Mouse (Mus musculus): ENCODE results near the gene Rundc3a. TPM values are rescaled to one million over a fixed set of nuclear protein-coding genes. Genes with fewer than 3 reads are reported as not detected.

The Rundc3a gene
- polyA plus RNA-seq, 1 experiment from 2014 or later, result 161 TPM

GRCm38 (mm10) chr11:102396671-102397141 is 3.5 kb downstream of the Rundc3a start:
- no peak for ATAC-seq (ENCODE audit: low read depth)
- H3K27me3 ChIP-seq, result peaks cover 19% of the 10 kb centered on the region
- no peaks in the 10 kb centered on the region for H3K9me3 ChIP-seq
- peak overlapping the region; percentile 96 for H3K9ac ChIP-seq
- H3K4me1 ChIP-seq (replicated peaks), result peaks cover 88% of the 10 kb centered on the region
- peak overlapping the region; percentile 84 for H3K4me3 ChIP-seq
- H3K36me3 ChIP-seq, result peaks cover 35% of the 10 kb centered on the region
- H3K27ac ChIP-seq (replicated peaks), result peak overlapping the region; percentile 98
- WGBS, result 64% methylated on average over 7 of the region's 7 CpGs
- peak overlapping the region; percentile 99 for H3K4me2 ChIP-seq

DNA sequence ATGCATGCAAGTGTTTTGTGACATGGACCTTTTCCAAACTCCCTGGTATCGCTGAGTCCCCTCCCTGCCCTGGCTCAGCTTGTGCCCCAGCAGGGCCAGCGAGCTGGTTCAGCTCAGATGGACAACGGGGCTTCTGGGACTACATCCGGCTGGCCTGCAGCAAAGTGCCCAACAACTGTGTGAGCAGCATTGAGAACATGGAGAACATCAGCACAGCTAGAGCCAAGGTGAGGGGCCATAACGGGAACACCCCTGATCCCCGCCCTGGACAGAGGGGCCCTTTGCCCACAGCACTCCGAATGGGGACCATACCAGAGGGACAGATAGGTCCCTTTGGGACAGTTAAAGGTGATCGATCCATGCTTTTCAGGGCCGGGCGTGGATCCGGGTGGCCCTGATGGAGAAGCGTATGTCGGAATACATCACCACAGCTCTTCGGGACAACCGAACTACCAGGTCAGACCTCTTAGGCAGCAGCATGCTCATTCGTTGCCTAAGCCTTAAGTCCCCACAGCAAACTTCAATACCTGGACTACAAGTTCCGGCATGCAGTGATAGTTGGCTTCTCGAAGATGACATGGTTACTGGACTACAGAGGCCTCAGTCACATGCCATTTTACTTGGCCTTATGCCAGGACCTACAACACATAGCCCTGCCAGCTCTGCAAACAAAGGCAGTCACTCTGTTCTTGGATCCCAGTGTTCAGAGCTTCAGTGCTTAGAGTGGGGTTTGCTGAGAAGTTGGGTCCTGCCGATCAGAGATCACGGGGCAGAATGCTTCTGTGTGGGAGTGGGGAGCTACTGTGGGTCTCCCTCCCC is 5.0 kb downstream of the Rundc3a start:
- Histone ChIP-seq H3K4me3 (no peak overlapping the region), H3K9ac (peak overlapping the region; percentile 44; the same call in 1 of the 2 replicates), H3K4me1 (replicated peaks) (peaks cover 91% of the 10 kb centered on the region), H3K9me3 (no peaks in the 10 kb centered on the region), H3K36me3 (peaks cover 50% of the 10 kb centered on the region), H3K27ac (replicated peaks) (peak overlapping the region; percentile 4; the same call in 1 of the 2 replicates), H3K27me3 (peaks cover 19% of the 10 kb centered on the region), H3K4me2 (peak overlapping the region; percentile 99; the same call in 1 of the 2 replicates)
- 80% methylated on average over 20 of the region's 20 CpGs for WGBS
- ATAC-seq (ENCODE audit: low read depth), result no peak

- Histone ChIP-seq H3K4me1 (replicated peaks) (peaks cover 86% of the 10 kb centered on the region), H3K9ac (peak overlapping the region; percentile 44; the same call in 1 of the 2 replicates), H3K36me3 (peaks cover 59% of the 10 kb centered on the region), H3K4me3 (no peak overlapping the region), H3K27ac (replicated peaks) (no peak overlapping the region; the same call in 1 of the 2 replicates), H3K9me3 (no peaks in the 10 kb centered on the region), H3K4me2 (peak overlapping the region; percentile 32), H3K27me3 (peaks cover 19% of the 10 kb centered on the region)
- no peak for ATAC-seq (ENCODE audit: low read depth)
- 15% methylated on average over 15 of the region's 15 CpGs for whole genome bisulfite sequencing
Observed at GRCm38 (mm10) chr11:102399107-102399506, 5.9 kb downstream of the Rundc3a start.

DNA sequence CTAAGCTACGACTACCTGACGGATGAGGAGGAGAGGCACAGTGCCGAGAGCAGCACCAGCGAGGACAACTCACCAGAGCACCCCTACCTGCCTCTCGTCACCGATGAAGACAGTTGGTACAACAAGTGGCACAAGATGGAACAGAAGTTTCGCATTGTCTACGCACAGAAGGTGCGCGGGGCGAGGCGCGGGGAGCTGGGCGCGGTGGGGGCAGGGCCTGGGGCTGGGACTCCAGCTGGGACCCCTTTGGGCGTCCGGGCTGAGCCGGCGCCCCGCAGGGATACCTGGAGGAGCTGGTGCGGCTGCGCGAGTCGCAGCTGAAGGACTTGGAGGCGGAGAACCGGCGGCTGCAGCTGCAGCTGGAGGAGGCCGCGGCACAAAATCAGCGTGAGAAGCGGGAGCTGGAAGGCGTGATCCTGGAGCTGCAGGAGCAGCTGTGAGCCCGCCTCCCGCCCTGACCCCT is 6.4 kb downstream of the Rundc3a start:
- Histone ChIP-seq H3K9ac (peak overlapping the region; percentile 44), H3K4me2 (peak overlapping the region; percentile 32)
- 3% methylated on average over 34 of the region's 34 CpGs for WGBS

DNA sequence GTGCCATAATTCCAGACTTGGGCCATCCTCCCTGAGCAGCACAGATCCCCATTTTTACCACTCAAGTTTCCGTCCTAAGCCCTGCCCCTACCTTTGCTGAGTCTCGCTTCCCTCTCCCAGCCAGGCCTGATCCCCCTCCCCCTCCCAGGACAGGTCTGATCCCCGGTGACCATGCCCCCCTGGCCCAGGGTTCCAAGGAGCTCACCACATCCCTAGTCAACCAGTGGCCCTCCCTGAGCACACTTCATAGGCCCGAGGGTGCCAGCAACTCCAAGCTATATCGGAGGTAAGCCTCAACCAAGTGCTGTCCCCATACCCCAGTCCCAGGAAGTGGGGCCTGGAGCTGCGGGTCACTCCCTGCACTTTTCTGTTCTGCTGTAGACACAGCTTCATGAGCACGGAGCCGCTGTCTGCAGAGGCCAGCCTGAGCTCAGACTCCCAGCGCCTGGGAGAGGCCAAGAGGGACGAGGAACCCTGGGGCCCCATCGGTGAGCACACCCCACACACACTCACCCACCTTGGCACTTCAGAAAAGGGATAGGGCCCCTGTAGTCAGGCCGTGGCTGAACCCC is 7.4 kb downstream of the Rundc3a start:
- Histone ChIP-seq H3K27me3 (peaks cover 19% of the 10 kb centered on the region), H3K9me3 (no peaks in the 10 kb centered on the region), H3K9ac (no peak overlapping the region), H3K36me3 (peaks cover 67% of the 10 kb centered on the region), H3K4me1 (replicated peaks) (peaks cover 86% of the 10 kb centered on the region), H3K4me2 (no peak overlapping the region), H3K4me3 (no peak overlapping the region; the same call in 1 of the 2 replicates), H3K27ac (replicated peaks) (no peak overlapping the region)
- 30% methylated on average over 12 of the region's 12 CpGs for WGBS
- ATAC-seq (ENCODE audit: low read depth), result no peak

More for the DNA sequence above, 6.4 kb downstream of the Rundc3a start:
- H3K27me3 ChIP-seq, result peaks cover 19% of the 10 kb centered on the region
- no peak overlapping the region for H3K27ac ChIP-seq (replicated peaks)
- peaks cover 86% of the 10 kb centered on the region for H3K4me1 ChIP-seq (replicated peaks)
- peak overlapping the region; percentile 10 for H3K4me3 ChIP-seq
- ATAC-seq (ENCODE audit: low read depth), result no peak
- no peaks in the 10 kb centered on the region for H3K9me3 ChIP-seq
- peaks cover 65% of the 10 kb centered on the region for H3K36me3 ChIP-seq

DNA sequence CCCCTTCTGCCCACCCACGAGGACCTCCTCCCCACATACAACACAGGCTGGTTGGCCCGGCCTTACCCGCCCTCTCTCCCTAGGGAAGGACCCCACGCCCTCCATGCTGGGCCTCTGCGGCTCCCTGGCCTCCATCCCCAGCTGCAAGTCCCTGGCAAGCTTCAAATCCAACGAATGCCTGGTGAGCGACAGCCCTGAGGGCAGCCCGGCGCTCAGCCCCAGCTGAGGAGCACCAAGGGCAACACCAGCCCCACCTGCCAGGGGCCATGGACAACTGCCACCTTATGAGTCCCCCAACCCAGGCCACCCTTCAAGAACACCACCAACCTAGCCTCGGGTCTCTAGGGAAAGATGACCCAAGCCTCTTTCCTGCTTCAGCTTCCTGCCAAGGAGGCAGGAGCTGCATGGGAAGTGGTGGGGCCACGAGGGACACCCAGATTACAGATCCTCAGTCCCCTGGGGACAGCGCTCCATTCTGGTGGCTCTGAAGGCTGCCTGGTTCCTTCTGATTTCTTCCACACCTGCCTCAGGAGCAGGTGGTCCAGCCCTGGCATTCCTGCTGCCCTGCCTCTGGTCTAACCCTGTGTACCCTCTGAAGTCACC is 8.8 kb downstream of the Rundc3a start:
- peaks cover 85% of the 10 kb centered on the region for H3K4me1 ChIP-seq (replicated peaks)
- no peak overlapping the region for H3K4me2 ChIP-seq
- 43% methylated on average over 12 of the region's 12 CpGs for WGBS
- H3K27ac ChIP-seq (replicated peaks), result peak overlapping the region; percentile 69
- no peaks in the 10 kb centered on the region for H3K9me3 ChIP-seq
- H3K4me3 ChIP-seq, result no peak overlapping the region
- no peak overlapping the region for H3K9ac ChIP-seq
- peaks cover 19% of the 10 kb centered on the region for H3K27me3 ChIP-seq
- peaks cover 67% of the 10 kb centered on the region for H3K36me3 ChIP-seq
- ATAC-seq (ENCODE audit: low read depth), result no peak

- WGBS, result 96% methylated on average over 11 of the region's 11 CpGs
- H3K36me3 ChIP-seq, result peaks cover 62% of the 10 kb centered on the region
- H3K27me3 ChIP-seq, result peaks cover 19% of the 10 kb centered on the region; the same call in 1 of the 2 replicates
- no peak overlapping the region for H3K4me2 ChIP-seq
- H3K9ac ChIP-seq, result no peak overlapping the region
- peaks cover 77% of the 10 kb centered on the region for H3K4me1 ChIP-seq (replicated peaks)
- no peak for ATAC-seq (ENCODE audit: low read depth)
- no peak overlapping the region for H3K4me3 ChIP-seq
- H3K27ac ChIP-seq (replicated peaks), result no peak overlapping the region
- H3K9me3 ChIP-seq, result no peaks in the 10 kb centered on the region
Observed at GRCm38 (mm10) chr11:102403657-102404056, 10.5 kb downstream of the Rundc3a start.

DNA sequence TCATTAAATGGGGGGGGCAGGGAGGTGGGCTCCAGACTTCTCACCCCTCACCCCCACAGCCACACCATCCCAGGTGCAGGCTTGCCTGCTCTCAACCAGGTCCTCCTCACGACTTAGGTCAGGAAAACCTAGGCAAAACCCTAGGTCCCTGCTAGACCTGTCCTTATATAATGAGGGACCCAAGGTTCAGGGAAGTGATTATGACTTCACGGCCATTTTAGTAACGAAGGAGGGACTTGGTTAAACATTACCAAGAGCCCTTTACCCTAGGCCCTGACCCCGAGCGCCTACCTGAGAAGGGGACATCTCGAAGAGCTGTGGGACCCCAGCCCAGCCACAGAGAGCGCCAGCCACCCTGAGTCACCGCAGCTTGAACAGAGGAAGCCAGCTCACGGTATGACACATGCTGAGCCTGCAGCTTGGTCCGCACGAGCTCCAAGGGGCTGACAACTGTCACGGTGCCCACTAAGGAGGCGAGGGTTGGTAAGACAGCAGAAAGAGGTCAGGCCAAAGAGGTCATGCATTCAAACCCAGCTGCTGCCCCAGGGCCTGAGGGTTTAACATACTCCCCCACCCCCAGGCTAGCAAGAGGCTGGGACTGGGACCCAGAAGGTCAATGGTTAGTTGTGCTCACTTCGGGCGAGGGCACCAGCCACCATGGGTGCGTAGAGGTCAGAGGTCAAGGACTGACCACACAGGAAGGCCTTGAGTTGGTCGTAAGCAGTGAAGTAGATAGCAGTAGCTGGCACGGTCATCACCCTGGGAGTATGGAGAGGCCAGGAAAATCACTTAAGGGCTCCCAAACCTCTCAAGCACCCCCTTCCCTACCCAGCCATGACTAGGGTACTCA is 11.2 kb downstream of the Rundc3a start:
- 0 out of 2 replicates have a peak overlapping the region, but pooled peaks have one; percentile 4 for H3K4me3 ChIP-seq
- H3K9ac ChIP-seq, result peak overlapping the region; percentile 50
- H3K36me3 ChIP-seq, result peaks cover 55% of the 10 kb centered on the region
- no peak for ATAC-seq (ENCODE audit: low read depth)
- H3K4me1 ChIP-seq (replicated peaks), result peaks cover 74% of the 10 kb centered on the region
- H3K27me3 ChIP-seq, result peaks cover 12% of the 10 kb centered on the region; the same call in 1 of the 2 replicates
- H3K4me2 ChIP-seq, result peak overlapping the region; percentile 95
- H3K9me3 ChIP-seq, result no peaks in the 10 kb centered on the region
- no peak overlapping the region for H3K27ac ChIP-seq (replicated peaks)
- WGBS, result 77% methylated on average over 18 of the region's 18 CpGs

GRCm38 (mm10) chr11:102405544-102406285 is 12.5 kb downstream of the Rundc3a start:
- peak overlapping the region; percentile 95 for H3K4me2 ChIP-seq
- H3K27me3 ChIP-seq, result peaks cover 3% of the 10 kb centered on the region; the same call in 1 of the 2 replicates
- H3K27ac ChIP-seq (replicated peaks), result no peak overlapping the region
- peak overlapping the region; percentile 85 for H3K4me3 ChIP-seq
- H3K4me1 ChIP-seq (replicated peaks), result peaks cover 61% of the 10 kb centered on the region
- peaks cover 42% of the 10 kb centered on the region for H3K36me3 ChIP-seq
- 86% methylated on average over 11 of the region's 11 CpGs for WGBS
- H3K9ac ChIP-seq, result peak overlapping the region; percentile 91
- no peaks in the 10 kb centered on the region for H3K9me3 ChIP-seq
- ATAC-seq (ENCODE audit: low read depth), result no peak

DNA sequence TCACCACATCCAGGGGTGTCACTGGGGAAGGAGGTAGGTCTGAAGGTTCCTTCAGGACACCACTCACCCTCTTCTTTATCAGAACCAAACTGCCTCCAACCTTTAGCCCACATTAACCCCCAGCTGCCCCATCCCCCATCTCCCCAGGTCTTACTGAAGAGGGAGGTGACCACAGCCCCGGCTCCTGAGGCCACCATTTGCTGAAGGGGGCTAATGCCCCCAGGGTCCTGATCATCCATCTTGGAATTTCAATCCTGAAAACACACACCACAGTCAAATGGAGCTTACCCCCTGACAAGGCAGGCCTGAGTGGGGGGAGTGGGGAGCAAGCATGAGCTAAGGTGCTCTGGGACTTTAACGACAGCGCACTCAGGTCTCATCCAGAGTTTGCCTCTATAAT is 13.2 kb downstream of the Rundc3a start:
- WGBS, result 9% methylated on average over 3 of the region's 3 CpGs

More for the DNA sequence above, 13.2 kb downstream of the Rundc3a start:
- peak overlapping the region; percentile 85 for H3K4me3 ChIP-seq
- peaks cover 35% of the 10 kb centered on the region for H3K36me3 ChIP-seq
- no peaks in the 10 kb centered on the region for H3K9me3 ChIP-seq
- H3K27me3 ChIP-seq, result no peaks in the 10 kb centered on the region
- H3K4me1 ChIP-seq (replicated peaks), result peaks cover 57% of the 10 kb centered on the region
- ATAC-seq (ENCODE audit: low read depth), result no peak
- H3K9ac ChIP-seq, result peak overlapping the region; percentile 91
- peak overlapping the region; percentile 95 for H3K4me2 ChIP-seq
- H3K27ac ChIP-seq (replicated peaks), result peak overlapping the region; percentile 90
